Mouse (Mus musculus): Measurements from ENCODE around the gene Mgat5.

GRCm38 (mm10) chr1:127537204-127538038 is 332.6 kb downstream of the Mgat5 start:
- no peak for TF ChIP-seq CTCF (IDR thresholded peaks at IDR 0.05; ENCODE audit: extremely low read depth, insufficient read length, insufficient replicate concordance, low read depth, low read length)
- TF ChIP-seq POLR2A (IDR thresholded peaks at IDR 0.05; ENCODE audit: low read depth, low read length), result no peak

Measured in small intestine, adult 2 months (tissue).